Mouse (Mus musculus) mouse trophoblast stem cell (cell line): ENCODE data around the gene Rsph14.
"Not testable (repeated sequence)": the region's sequence is repeated elsewhere in the genome, so short reads cannot be mapped to it uniquely, and the experiment has no call there.

ENCODE experiments used
- in situ Hi-C, 2 experiments: fragments of 300-500 bp; cut with MseI, MboI; formaldehyde crosslinking; loops; 2 replicates in 1 of 2; 3 replicates in 1 of 2; pipeline ENCODE4 v1.15.1; 2025

The Rsph14 gene

GRCm38 (mm10) chr10:75054125-75054524 lies 21.7 kb upstream of the Rsph14 start:
- in situ Hi-C loops = no loop called here

DNA sequence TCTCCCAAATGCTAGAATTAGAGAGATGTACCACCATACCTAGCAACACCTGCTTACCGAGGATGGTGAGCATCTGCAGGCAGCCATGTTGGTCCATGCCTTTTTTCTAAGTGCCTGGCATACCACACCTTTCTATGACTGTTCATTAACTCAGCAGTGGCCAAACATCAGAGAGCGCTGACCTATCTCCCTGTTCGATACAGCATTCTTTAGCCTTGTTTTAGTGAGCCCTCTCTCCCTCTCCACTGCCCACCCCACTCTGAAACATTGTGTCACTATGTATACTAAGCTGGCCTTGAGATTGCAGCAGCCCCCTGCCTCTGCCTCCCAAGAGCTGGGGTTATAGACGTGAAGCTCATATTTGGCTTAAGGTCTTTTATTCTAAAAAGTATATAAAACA lies 21.3 kb upstream of the Rsph14 start:
- in situ Hi-C loops = no loop called here

GRCm38 (mm10) chr10:75052902-75053301 lies 20.5 kb upstream of the Rsph14 start:
- in situ Hi-C loops = no loop called here

- in situ Hi-C loops = no loop called here
Observed at GRCm38 (mm10) chr10:75051364-75052074, 19.1 kb upstream of the Rsph14 start.

DNA sequence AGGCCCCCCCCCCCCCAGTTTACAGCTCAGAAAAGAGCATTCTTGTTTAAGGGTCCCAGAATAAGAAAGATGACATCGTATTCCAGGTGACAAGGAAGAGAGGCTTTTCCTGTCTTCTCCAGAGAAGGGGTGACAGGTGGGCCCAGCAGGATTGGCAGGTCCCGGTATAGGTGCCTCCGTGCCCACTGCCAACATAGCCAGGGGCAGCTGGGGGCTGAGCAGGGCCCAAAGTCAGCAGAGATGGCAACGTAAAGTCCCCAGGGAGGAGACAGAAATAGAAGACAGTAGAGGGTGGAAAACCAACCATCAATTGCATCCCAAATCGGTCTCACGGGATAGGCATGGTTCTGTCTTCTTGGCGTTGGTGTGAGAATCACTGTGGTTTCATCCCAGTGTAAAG lies 16.3 kb upstream of the Rsph14 start:
- in situ Hi-C loops = no loop called here

- in situ Hi-C loops = no loop called here
Observed at GRCm38 (mm10) chr10:75045831-75046230, 13.4 kb upstream of the Rsph14 start.

DNA sequence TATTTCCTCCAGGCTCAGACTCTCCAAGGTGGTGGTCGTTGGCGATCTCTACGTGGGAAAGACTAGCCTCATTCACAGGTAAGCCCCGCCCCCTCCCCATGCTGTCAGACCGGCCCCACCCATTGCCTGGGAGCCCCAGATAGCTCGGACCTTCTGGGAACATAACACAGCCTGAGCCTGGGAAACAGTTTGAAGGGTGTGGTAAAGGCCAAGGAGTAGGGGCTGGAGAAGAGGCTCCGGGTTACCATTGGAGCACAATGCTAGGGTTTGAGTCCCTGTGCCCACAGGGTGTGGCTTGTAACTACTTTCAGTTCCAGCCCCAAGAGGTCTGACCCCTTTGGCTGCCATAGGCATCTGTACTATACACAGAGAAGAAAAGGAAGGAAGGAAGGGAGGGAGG lies 12.1 kb upstream of the Rsph14 start:
- in situ Hi-C loops = no loop called here

DNA sequence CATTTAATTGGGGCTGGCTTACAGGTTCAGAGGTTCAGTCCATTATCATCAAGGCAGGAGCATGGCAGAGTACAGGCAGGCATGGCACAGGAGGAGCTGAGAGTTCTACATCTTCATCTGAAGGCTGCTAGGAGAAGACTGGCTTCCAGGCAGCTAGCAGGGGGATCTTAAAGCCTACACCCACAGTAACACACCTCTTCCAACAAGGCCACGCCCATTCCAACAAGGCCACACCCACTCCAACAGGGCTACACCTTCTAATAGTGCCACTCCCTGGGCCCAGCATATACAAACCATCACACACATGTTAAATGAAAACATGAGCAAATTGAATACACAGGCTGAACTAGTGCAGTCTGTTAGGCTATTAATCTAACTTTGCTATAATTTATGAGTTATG lies 9.7 kb upstream of the Rsph14 start:
- in situ Hi-C loops = not testable (repeated sequence)

GRCm38 (mm10) chr10:75036883-75037379 lies 4.5 kb upstream of the Rsph14 start, which contains the start of gene Rab36:
Rab36 (plus strand) TSS chr10:75037058.
- in situ Hi-C loops = no loop called here

GRCm38 (mm10) chr10:75031345-75032114 lies 856 bp downstream of the Rsph14 start:
- in situ Hi-C loops = no loop called here

- in situ Hi-C loops = no loop called here
Observed at GRCm38 (mm10) chr10:75030234-75030633, 2.2 kb downstream of the Rsph14 start.

DNA sequence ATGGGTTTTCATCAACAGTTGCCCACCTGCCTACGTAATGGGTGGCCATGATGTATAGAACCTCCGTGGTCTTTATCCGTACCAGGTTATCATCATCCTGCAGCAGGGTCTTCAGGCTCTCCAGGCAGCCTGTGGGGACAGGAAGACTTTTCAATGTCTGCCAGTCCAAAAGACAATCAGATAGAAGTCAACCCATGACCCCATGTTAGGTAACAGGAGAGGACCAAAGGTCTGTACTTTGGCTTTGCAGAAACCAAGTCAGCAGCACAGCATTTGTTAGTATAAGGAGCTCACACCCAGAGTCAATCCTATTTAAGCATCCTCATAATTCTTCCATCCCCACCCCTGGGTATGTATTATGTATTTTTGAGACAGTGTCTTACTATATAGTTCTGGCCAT lies 2.7 kb downstream of the Rsph14 start:
- in situ Hi-C loops = loop anchor here in 1 of 2 experiments (10.0 kb wide), 1 partner anchor 85 kb away; no protein-coding TSS in a partner anchor

DNA sequence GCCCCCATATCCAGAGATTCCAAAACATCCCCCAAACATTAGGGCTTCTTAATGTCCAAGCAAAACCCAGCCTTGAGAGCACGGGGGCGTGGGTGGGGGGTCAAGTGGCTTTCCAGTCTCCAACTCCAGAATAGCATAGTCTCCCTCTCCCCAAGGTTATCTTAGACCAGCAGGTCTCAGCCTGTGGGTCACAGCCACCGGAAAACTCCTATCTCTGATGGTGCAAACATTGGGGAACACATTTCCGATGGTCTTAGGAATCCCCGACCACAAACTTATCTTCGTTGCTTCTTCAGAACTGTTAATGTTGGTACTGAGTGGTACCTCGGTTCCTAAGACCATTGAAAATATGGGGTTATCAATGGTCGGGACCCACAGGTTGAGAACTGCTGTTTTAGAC lies 3.6 kb downstream of the Rsph14 start:
- in situ Hi-C loops = loop anchor here in 1 of 2 experiments (10.0 kb wide), 1 partner anchor 84 kb away; no protein-coding TSS in a partner anchor

DNA sequence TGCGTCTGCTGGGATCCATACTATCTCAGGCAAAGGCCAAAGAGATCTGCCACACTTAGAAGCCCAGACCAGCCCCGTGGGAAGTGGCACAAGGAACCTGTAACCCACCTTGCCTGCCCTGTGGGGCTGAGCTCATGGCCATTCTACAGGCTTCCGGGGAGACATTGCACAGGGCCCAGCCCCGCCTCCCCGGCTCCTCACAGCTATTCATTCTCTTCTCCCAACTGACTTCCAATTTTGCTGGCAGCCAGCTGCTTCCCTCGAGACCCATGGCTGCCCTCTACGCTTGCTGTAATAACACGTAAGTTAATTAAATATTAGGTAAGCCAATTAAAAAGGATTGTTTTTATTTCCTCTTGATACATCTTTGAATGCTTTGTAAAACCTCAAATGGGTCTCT lies 5.9 kb downstream of the Rsph14 start:
- in situ Hi-C loops = loop anchor here in 1 of 2 experiments (10.0 kb wide), 1 partner anchor 82 kb away; no protein-coding TSS in a partner anchor

DNA sequence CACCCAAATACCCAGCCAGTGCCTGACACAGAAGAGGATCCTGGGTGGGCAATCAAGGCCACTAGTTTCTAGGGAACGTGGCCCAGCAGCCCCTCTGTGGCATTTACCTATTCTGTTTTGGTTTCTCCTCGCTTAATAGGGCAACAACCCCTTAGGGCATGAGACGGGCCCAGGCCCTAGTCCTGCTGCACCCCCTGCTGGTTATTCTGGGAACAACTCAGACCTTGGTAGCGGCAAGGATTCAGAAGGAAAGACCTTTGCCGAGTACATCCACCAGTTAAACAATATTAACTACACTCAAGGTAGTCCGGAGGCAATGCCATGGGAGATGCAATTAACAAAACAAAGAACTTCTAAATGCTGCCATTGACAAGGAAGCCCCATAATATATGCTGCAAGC lies 11.2 kb downstream of the Rsph14 start:
- in situ Hi-C loops = loop anchor here (5.0 to 10.0 kb wide), 2 partner anchors 76 to 84 kb away; no protein-coding TSS in a partner anchor

- in situ Hi-C loops = loop anchor here (5.0 to 10.0 kb wide), 2 partner anchors 75 to 83 kb away; no protein-coding TSS in a partner anchor
Observed at GRCm38 (mm10) chr10:75020271-75020670, 12.1 kb downstream of the Rsph14 start.

DNA sequence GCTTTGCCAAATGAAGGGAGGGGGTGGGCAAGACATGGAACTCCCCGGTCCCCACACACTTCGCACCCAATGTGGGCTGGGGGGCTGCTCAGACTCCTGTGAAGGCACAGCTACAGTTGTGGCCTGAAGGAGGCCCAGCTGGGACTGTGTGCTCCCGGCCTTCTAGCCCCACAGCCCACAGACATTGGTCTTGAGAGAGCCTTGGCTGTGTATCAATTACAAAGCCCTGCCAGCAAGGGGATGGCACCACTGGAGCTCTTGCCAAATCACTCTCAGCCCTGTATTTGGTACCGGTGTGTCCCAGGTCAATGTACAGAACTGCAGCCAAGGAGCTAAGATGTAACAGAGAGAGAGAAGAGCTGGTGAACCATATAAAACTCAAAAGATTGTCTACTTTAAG lies 15.9 kb downstream of the Rsph14 start:
- in situ Hi-C loops = no loop called here

DNA sequence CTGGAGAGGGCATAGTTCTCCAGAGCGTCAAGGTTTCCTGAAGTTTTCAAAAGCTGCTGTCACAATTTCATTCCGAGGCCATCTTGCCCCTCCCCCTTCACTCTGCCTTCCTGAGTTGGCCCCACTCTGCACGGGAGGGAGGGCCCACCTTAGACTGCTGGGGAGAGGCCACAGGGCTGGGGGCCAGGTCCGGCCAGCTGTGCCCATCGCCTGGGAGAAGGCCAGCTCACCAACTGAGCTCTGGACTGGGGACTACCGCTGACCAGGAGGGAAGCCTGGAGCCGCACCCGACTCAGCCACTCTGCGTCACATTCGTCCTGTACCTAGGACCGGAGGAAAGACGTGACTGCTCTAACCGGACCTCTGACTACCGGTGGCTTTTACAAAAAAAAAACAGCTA lies 16.9 kb downstream of the Rsph14 start:
- in situ Hi-C loops = no loop called here

- in situ Hi-C loops = no loop called here
Observed at GRCm38 (mm10) chr10:75010704-75011103, 21.7 kb downstream of the Rsph14 start.

DNA sequence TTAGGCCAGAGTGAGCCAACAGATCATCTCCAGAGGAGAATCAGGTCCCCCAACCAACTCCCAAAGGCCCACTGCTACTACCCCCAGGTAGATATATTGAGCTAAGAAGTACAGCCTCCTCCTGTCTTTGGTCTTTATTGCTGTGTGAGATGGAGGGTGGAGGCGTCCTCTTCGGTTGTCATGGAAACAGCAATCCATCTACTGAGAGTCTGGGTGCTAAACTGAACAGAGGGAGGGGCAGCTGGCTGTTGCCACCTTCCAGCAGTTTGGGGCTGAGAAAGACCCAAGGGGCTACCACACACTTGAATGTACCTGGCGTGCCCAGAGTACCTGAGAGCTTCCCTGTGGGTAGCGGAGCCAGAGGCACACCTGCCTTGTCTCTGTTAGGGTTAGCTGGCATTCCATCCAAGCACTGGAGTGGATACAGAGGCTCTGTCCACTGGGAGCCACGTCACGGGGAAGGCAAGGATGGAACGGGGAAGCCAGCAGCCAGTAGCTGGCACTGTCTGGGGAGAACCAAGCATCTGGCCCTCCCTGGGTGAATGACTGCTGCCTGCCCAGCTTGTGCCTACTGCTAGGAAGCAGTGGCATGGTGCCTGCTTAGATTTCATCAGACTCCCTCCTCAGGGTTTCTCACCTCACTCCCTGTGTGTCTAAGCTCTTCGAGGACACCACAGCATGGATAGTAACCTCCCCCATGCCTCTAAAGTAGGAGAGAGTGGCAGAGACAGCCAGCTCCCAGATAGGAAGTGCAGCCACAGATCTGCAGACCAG lies 25.3 kb downstream of the Rsph14 start:
- in situ Hi-C loops = no loop called here

- in situ Hi-C loops = no loop called here
Observed at GRCm38 (mm10) chr10:75004067-75004466, 28.3 kb downstream of the Rsph14 start.

DNA sequence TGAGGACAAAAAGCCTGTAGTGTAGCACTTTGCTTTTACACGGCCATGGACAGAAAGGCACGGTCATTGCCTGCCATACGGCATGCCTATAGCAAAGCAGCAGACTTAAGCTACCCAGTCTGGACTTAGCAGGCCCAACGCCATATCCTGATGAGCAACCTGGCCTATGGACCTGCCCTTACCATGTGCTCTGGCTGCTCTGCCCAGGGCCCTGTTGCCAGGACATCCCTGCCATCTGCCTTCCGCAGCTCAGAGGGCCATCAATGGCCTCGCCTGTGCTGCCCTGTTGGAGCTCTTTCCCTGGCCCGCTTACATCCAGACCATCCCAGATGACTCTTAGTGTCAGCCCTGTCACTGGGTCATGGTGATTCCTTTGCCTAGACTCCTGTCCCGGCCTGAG lies 31.0 kb downstream of the Rsph14 start:
- in situ Hi-C loops = no loop called here
